ENCODE assay signal across 8 mouse cellular contexts in the genomic region with DNA sequence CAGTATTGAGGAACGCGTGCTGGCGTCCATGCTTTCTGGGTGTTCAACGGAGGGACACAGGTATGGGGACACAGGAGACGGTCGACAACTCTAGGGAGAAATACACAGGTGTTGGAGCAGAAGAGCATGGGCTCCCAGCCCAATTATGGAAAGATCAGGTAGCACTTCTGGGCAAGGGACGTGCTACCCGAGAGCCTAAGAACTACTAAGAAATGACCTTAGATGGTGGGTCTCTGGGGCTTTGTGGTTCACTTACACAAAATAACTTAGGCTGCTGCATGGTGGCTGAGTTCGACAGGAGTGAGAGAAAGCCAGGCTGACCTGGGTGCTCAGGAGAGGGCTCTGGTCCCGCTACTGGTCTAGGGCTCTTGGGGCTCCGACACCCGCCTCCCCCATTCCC. TPM values are rescaled to one million over a fixed set of nuclear protein-coding genes. Genes with fewer than 3 reads are reported as not detected.
A peak's percentile ranks its signal among the peaks of the same experiment; 100 is the strongest.
DNase-seq lines count a peak whose midpoint lies in the region; ATAC-seq and TF ChIP-seq lines count a peak whose summit lies in the region.

No protein-coding gene starts in this region.

- no peak for TF ChIP-seq CTCF in E14TG2a.4 (conservative IDR thresholded peaks at IDR 0.05; ENCODE audit: low read length)

- H3K9ac ChIP-seq in forebrain, embryonic 16.5 days (replicated peaks; ENCODE audit: low read depth, low read length) = no peak overlapping the region
- H3K9ac ChIP-seq in liver, embryonic 15.5 days = peak overlapping the region; percentile 81; the same call in 1 of the 2 replicates

- H3K36me3 ChIP-seq in E14TG2a.4 (ENCODE audit: insufficient read depth, low read length) = no peaks in the 10 kb centered on the region
- H3K36me3 ChIP-seq in forebrain, embryonic 16.5 days (ENCODE audit: control insufficient read depth, insufficient read depth) = no peaks in the 10 kb centered on the region
- no peaks in the 10 kb centered on the region for H3K36me3 ChIP-seq in liver, embryonic 15.5 days (replicated peaks)

- DNase-seq in gastrocnemius, adult 18-20 months (ENCODE audit: low spot score) = peak; percentile 10
- no peak for DNase-seq in gastrocnemius, postnatal 25 days
- DNase-seq in thymus, postnatal 4 days = peak; percentile 38
- no peak for DNase-seq in adrenal gland, postnatal 4 days (ENCODE audit: low spot score in 2 of 2)
- DNase-seq in yolk sac, embryonic 10.5 days (ENCODE audit: low spot score) = no peak

- peak overlapping the region; percentile 81 for H3K4me3 ChIP-seq in E14TG2a.4 (replicated peaks; ENCODE audit: low read length)
- no peak overlapping the region for H3K4me3 ChIP-seq in forebrain, embryonic 16.5 days (replicated peaks; ENCODE audit: low read length)
- peak overlapping the region; percentile 87 for H3K4me3 ChIP-seq in liver, embryonic 15.5 days (replicated peaks)

- no peak overlapping the region for H3K27ac ChIP-seq in forebrain, embryonic 16.5 days (ENCODE audit: low read length)
- no peak overlapping the region for H3K27ac ChIP-seq in liver, embryonic 15.5 days (replicated peaks)

- peaks cover 58% of the 10 kb centered on the region for H3K4me1 ChIP-seq in E14TG2a.4 (replicated peaks; ENCODE audit: low read depth, low read length)
- peaks cover 9% of the 10 kb centered on the region; the same call in 1 of the 2 replicates for H3K4me1 ChIP-seq in forebrain, embryonic 16.5 days (replicated peaks; ENCODE audit: control insufficient read depth, insufficient read depth, low read length)
- peaks cover 34% of the 10 kb centered on the region for H3K4me1 ChIP-seq in liver, embryonic 15.5 days (replicated peaks)

- H3K4me2 ChIP-seq in forebrain, embryonic 16.5 days (ENCODE audit: low read length) = peak overlapping the region; percentile 98; the same call in 1 of the 2 replicates
- peak overlapping the region; percentile 96 for H3K4me2 ChIP-seq in liver, embryonic 15.5 days

- WGBS in forebrain, embryonic 16.5 days = 27% methylated on average over 12 of the region's 12 CpGs
- WGBS in liver, embryonic 15.5 days (ENCODE audit: insufficient replicate concordance) = 13% methylated on average over 12 of the region's 12 CpGs

- H3K9me3 ChIP-seq in E14TG2a.4 (ENCODE audit: low read length) = no peaks in the 10 kb centered on the region
- no peaks in the 10 kb centered on the region for H3K9me3 ChIP-seq in forebrain, embryonic 16.5 days (ENCODE audit: control insufficient read depth, low read length)
- H3K9me3 ChIP-seq in liver, embryonic 15.5 days (replicated peaks) = no peaks in the 10 kb centered on the region

- ATAC-seq in forebrain, embryonic 16.5 days = no peak
- 0 out of 2 replicates have a peak, but pooled peaks have one; percentile 7 for ATAC-seq in liver, embryonic 15.5 days (ENCODE audit: insufficient read depth)

- H3K27me3 ChIP-seq in E14TG2a.4 (ENCODE audit: insufficient read depth, low read length) = peaks cover 12% of the 10 kb centered on the region; the same call in 1 of the 2 replicates
- peaks cover 6% of the 10 kb centered on the region; the same call in 1 of the 2 replicates for H3K27me3 ChIP-seq in forebrain, embryonic 16.5 days (replicated peaks; ENCODE audit: control insufficient read depth, insufficient read depth, low read length)
- peaks cover 33% of the 10 kb centered on the region for H3K27me3 ChIP-seq in liver, embryonic 15.5 days

RNA-seq across cellular contexts. Expression of a gene that starts 0.6 kb away (rescaled TPM):
- 1 to 10 TPM; 2.1 to 3.5 TPM for total RNA-seq in gastrocnemius, adult 18-20 months (2021)
- 1 to 10 TPM; 3.2 to 3.3 TPM for total RNA-seq in gastrocnemius, postnatal 25 days (2021)
- polyA plus RNA-seq in forebrain, embryonic 16.5 days (2015; fragmentation: Nextera tagmentation; extraction: Ambion mirVana) = 0.13 and 0.20 TPM in 2 replicates
- polyA plus RNA-seq in liver, embryonic 15.5 days (2015; fragmentation: Nextera tagmentation; extraction: Ambion mirVana) = 1.3 and 1.4 TPM in 2 replicates
- total RNA-seq in adrenal gland, postnatal 4 days (2021) = 10 to 100 TPM; 10.8 to 11.1 TPM

Comparison
In these comparisons a context has a peak if more than half of its experiments do, and no peak if none do; other contexts are left out.
1. DNase-seq: peak in gastrocnemius, adult 18-20 months (single experiment) and thymus, postnatal 4 days (single experiment); none in gastrocnemius, postnatal 25 days (single experiment), adrenal gland, postnatal 4 days (0 of 2) and yolk sac, embryonic 10.5 days (single experiment).